Mouse (Mus musculus) liver, adult 2 months (tissue): ENCODE data around the gene Coro1c.

Source experiments
- CTCF ChIP-seq: fragments of 200-500 bp; IDR thresholded peaks from 2 replicates; pipeline ENCODE4 v1.5.1; 2011; ENCODE audit warnings: low read depth, low read length, control low read depth
- POLR2A ChIP-seq: fragments of 200-500 bp; IDR thresholded peaks from 2 replicates; pipeline ENCODE4 v1.6.1; 2011; ENCODE audit warnings: low read length, control low read depth; ENCODE audit not compliant: insufficient read depth; ENCODE audit errors: extremely low read depth

- no peak for TF ChIP-seq POLR2A
- no peak for TF ChIP-seq CTCF
These were observed 78.8 kb downstream of the Coro1c start for GRCm38 (mm10) chr5:113829566-113830291.
